Mouse (Mus musculus) brain, embryonic 14.5 days (tissue): Measurements from ENCODE around the gene Hdgfl2.

Experiments used
- CTCF ChIP-seq: fragments of 200-500 bp; IDR thresholded peaks from 2 replicates; pipeline ENCODE4 v1.5.1; 2012; ENCODE audit warnings: inconsistent platforms, mild to moderate bottlenecking, moderate library complexity, borderline replicate concordance; ENCODE audit not compliant: insufficient read depth, insufficient read length; ENCODE audit errors: extremely low read depth
- POLR2A ChIP-seq: fragments of 200-500 bp; IDR thresholded peaks from 2 replicates; pipeline ENCODE4 v1.6.1; 2012; ENCODE audit warnings: mild to moderate bottlenecking, inconsistent platforms, borderline replicate concordance; ENCODE audit not compliant: poor library complexity, insufficient read depth, insufficient read length, severe bottlenecking; ENCODE audit errors: extremely low read depth

DNA sequence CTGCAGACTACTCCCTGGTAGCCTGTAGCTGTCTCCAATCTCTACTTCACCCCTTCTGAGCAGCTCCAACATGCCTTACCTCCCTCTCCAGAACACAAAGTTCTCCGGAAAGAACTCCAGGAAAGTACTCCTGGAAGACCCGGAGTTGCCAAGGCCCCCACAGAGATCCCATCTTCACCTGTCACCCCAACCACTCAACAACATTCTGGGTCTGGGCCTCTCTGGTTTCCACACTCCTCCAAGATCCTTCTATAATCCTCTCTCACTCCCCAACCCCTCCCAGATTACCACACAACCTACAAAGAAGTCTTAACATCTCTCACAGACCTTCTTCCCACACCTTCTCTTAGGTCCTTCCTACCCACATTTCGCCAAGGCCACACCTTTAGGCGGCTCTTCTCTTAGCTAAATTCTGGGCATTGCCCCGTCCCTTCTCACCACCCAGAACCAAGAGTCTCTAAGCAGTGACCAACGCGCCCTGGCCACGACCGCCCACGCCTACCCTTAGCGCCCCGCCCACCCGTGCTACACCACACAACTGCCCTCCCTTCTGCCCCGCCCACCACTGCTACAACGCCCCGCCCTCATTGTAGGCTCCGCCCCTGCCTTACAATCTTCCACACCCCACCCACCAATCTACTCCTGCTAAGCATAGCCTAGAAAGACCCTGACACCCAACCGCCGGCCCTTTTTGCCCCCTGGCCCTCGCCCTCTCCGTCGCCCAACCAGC lies 5.2 kb upstream of the Hdgfl2 start:
- TF ChIP-seq POLR2A (no peak), CTCF (no peak)
